Mouse (Mus musculus) skeletal muscle tissue, adult 2 months (tissue): ENCODE measurements around the gene Vps25.

ENCODE experiments used
- DNase-seq: peaks from one replicate; pipeline ENCODE4 v3.0.0-alpha.2; 2012; ENCODE audit warnings: low read depth, low spot score

Vps25 gene

GRCm38 (mm10) chr11:101276319-101277070, 23.0 kb downstream of the Vps25 start:
- no peak for DNase-seq

DNA sequence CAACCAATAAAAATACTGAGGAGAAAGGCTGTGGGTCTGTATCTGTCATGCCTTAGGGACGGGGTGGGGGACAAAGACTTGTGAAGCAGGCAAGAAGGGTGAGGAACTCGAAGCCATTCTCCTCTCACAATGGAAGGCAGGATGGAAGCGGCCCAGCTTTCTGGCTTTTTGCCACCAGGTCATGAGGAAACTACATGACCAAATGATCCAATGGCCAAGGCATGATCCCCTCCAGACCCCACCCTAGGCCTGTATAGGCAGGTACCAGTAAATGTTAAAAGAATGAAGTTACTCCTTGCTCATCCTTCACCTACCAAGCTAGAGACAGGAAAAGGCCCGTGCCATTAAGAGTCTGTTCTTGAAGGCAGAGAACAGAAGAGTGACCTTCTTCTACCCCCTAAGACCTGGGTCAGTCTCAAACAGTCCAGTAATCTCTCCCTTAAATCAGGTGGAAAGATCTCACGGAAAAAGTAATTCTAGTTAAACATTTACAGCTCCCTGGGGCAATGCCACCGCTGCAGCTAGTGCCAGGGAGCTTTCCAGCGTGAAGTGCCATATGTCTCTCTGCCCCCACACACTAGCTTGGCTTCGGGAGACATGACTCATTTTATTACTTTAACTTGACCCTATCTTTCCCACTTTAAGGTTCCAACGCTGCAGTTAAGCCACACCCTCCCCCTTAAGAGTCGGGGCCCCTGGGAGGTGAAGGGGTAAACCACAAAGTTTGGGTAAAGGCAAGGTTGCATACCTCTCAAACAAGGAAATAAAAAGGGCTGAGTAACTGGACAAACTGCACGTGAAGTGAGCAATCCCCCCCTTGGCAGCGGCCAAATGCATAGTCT, 24.1 kb downstream of the Vps25 start:
- DNase-seq = no peak

DNA sequence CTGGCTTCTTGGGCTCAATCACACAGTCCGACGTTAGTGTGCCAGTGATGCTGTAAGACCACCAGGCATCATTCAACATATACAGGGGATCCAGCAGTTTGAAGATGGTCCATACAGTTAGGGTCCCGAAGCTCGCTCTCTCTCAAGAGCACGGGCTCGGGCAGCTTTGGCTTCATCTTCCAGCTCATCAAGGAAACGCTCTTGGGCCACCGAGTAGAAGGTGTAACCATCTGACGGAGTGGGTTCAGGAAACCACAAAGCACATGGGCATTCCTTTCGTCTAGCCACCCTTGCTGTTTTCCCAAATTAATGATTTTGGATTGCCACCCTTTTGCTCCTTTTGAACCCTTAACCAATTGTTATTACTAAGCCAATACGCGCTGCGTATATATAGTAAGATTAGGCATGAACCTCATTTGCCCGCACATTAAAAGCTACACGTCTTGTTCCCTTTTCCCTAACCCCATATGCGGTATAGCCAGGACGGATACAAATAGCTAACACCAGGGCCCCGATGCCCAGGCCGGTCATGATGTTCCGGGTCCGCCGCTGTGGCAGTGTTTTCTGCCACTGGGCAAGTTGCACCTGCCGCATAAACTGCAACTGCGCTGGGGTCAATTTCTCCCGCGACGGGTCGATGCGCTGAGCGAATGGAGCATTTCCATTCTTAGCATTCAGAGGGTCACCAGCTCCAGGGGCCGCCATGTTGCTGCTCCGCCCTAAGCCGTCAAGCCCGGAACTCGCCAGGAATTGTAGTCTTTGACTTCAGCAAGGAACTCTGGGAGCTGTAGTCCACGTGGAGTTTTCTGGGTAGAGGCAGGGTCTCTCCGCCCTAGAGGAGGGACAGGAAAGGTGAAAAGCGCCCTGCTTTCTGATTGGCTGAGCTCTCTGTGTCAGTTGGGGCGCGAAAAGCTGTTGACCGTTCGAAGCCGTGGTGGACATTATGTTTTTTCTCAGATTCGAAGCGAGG, 25.0 kb downstream of the Vps25 start, which contains the start of the genes Cntd1 and Coa3:
Gene Cntd1 (plus strand): TSS at position 790 of the 970 bp plus-strand sequence.
Gene Coa3 (minus strand): TSS at position 892 of the 970 bp plus-strand sequence.
- DNase-seq = peak; percentile 86

GRCm38 (mm10) chr11:101279193-101279569, 25.7 kb downstream of the Vps25 start:
- DNase-seq = no peak

DNA sequence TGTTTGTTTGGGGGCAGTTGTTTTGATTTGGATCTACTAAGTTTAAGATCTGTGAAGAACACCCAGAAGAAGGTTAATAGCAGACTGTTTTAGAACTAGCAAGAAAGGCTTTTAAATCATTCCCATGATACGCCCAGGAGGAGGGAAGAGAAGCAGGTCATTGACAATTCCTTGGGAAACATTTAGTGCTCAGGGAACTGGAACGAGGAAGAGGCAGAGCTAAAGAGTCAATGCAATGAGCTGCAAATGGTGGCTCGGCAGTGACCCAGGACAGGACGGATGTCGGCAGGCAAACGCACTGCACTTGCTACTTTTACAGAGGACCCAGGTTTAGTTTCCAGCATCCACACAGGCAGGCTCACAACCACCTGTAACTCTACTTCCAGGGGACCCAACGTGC, 27.3 kb downstream of the Vps25 start:
- no peak for DNase-seq

- no peak for DNase-seq
Observed at GRCm38 (mm10) chr11:101282896-101283295, 29.4 kb downstream of the Vps25 start.

DNA sequence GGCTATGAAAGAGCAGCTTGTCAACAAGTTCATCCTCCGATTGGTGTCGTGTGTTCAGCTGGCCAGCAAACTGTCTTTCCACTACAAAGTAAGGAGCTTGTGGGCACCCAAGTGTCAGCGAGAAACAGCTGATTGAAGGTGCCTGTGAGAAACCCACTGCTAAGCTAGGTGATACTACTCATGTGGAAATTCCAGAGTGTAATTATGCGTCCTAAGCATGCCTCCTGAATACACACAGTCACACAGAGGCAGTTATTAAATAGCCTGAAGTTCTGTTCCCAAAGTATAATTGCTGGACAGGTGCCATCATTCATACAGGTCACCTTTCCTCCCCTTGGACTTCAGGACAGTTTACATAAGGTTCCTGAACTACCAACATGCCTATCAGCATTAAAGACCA, 30.3 kb downstream of the Vps25 start:
- DNase-seq = no peak

DNA sequence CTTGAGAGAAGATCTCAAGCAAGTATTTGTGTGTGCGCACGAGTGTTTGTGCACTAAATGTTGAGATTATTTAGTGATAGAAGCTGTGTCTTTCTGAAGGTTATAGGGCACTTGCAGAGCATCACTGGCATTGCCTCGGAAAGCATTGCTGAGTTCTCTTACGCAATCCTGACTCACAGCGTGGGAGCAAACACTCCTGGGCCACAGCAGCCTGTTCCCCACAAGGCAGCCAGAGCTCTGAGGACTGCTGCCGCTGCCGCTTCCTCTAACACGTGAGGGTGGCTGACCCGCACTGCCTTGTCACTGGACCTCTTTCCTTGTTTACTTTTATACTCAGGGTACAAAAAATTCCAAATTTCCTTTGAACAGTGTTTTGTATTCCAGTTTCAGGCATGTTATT, 33.8 kb downstream of the Vps25 start:
- DNase-seq = no peak

DNA sequence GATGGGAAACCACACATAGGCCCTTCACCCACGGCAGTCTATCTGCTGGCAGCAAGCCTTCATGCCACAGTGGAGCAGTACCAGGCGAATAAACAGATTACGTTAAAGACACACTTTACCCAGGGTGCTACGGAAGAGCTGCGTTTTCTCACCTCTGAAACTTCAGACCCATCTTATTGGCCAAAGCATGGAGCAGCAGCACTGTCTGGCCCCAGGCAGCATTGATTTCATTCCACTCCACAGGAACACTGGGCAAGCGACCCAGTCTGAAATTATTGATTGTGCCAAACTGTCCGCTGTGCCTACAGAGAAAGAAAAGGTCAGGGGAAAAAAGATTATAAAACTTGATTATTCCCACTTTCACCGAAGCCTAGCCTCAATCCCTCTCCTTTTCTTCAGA, 37.7 kb downstream of the Vps25 start:
- no peak for DNase-seq

- no peak for DNase-seq
Observed at GRCm38 (mm10) chr11:101295191-101295590, 41.7 kb downstream of the Vps25 start.

DNA sequence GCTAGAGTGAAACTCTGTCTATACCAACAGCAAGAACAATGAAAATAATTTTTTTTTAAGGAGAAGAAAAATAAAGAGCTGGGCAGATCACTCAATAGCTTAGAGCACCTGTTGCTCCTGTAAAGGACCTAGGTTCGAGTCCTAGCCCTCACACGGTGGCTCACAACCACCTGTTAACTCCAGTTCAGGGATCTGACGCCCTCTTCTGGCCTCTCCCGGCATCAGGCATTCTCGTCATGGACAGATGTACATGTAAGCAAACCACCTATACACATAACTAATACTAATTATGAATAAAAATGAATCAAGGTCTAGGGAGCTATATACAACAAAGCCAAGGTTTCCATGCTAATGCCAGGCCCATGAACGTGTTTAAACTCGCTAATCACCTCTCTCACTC, 47.4 kb downstream of the Vps25 start:
- DNase-seq = no peak

DNA sequence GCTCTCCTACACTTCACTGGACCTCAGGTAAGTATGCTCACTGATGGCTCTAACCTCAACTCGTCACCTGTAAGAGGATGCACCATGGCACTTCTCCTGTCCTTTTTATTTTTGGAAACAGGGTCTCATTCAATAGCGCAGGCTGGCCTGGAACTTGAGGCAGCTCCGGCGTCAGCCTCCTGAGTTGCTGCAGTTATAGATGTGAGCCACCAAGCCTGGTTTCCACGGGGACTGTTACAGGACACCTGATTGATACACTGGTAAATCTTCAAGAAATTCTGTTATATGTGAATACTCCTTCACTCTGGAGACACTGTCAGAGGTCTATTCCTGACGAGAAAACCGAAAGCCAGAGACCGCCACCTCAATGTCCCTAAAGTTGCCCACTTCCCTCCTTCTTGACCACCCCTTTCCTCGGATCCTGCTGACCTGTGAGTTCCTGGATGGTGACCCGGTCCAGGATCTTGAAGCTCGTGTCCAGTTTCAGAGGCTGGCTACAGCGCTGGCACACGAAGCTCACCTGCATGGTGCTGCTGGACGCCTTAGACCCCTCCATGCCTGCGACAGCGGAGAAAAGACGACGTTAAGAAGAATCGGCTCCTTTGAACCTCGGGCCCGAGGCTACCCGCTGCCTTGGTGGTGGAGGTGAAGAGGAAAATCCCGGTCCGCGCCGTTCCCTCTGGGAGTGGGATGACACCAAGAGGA, 47.9 kb downstream of the Vps25 start:
- no peak for DNase-seq

DNA sequence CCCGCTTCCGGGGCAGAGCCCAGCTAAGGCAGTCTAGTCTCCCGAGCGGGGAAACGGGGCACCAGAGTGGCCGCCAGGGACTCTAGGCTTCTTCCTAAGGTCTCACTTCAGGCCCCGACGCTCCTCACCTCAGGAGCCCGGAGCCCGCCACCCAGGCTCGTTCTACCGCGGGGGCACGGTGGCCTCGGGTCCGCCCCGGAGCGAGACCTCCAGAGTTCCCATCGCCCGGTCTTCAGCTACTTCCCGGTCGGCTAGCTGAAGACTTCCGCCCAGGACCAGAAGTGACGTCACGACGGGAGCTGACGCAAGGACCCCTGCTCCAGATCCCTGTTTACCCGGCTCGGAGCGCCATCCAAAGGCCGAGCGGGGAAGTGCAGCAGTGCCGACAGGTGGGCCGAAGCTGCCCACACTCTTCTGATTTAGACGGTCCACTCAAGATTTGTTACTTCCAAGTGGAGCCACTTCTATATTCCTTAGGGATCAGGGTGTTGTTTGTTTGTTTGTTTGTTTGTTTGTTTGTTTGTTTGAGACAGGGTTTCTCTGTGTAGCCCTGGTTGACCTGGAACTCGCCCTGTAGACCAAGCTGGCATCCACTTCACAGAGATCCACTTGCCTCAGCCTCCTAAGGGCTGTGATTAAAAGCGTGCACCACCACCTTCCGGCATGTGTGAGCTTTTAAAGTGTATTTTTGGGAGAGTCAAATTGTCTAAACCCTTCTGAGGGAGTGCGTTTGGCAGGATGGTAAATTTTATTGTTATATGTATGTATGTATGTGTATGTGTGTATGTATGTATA, 48.7 kb downstream of the Vps25 start, which contains the start of gene Becn1:
Gene Becn1 (minus strand): TSS at position 283 of the 795 bp plus-strand sequence.
- peak; percentile 94 for DNase-seq

GRCm38 (mm10) chr11:101307744-101308143, 54.2 kb downstream of the Vps25 start:
- DNase-seq = no peak
